Mouse (Mus musculus) adrenal gland, adult (tissue): ENCODE measurements around the gene Pcyt2.

ENCODE experiments used
- DNase-seq, 2 experiments: peaks; one replicate each; pipeline ENCODE4 v3.0.0; 2022 to 2023; ENCODE audit warnings: low spot score in 1 of 2; ENCODE audit not compliant: inconsistent age in 2 of 2

Gene Pcyt2

DNA sequence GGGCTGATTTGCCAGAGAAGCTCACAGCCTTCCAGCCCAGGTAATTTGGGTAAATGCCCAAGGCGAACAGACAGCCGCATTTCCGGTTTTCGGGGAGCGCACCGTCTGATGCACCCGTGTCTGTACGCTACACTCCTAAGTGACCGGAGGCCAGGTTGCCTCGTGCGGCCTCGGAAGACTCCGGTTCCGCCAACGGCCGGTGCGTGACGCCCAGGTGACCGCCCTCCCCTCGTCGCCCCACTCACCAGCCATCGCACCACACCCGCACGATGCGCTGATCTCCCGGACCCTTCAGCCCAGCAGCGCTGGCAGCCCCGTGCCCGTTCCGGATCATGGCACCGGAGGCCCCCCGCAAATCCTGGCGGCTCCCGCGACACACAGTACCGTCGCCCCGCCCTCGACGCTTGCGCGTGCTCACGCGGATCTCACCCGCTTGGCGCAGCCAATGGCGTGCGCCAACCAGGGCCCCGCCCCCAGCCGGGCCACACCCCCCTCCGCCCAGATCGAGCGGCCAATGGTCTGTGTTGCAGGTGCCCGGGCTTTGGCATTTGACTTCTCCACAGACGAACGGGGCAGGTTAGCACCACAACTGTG, at the start of gene Pcyt2:
TSS of gene Pcyt2 (minus strand) at position 418 of the 594 bp plus-strand sequence.
- peak; percentile 97 for DNase-seq

- DNase-seq = no peak
Measured at GRCm38 (mm10) chr11:120666617-120667016, 48.9 kb upstream of the Pcyt2 start.

- no peak for DNase-seq
Measured at GRCm38 (mm10) chr11:120665406-120665805, 47.7 kb upstream of the Pcyt2 start.

GRCm38 (mm10) chr11:120663714-120664113, 46.0 kb upstream of the Pcyt2 start:
- DNase-seq = no peak

- DNase-seq = peak in 1 of 2 experiments; percentile 63
Measured at GRCm38 (mm10) chr11:120662759-120663158, 45.0 kb upstream of the Pcyt2 start.

DNA sequence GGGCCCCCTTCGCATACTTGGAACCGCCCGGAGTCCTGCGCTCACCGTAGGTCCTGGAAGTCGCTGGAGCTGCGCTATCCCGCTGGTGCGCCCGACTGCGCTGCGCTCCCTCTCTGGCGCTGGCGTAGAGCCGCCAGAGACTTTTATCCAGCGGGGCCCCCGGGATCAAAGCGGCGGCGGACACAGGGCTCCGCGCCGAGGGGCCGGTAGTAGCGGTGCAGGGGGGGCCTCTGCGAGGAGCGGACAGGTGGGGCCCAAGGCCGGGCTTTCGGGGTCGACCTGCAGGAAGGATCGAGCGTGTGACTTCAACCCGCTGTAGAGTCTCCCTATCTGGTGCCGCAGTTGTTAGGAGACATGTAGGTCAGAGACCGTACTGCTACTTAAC, 43.3 kb upstream of the Pcyt2 start, which contains the start of gene Notum:
TSS of gene Notum (minus strand) at position 100 of the 385 bp plus-strand sequence.
- peak; percentile 41 to 65 for DNase-seq

- DNase-seq = peak; percentile 54 to 75
Measured at GRCm38 (mm10) chr11:120660301-120661075, 42.8 kb upstream of the Pcyt2 start.

DNA sequence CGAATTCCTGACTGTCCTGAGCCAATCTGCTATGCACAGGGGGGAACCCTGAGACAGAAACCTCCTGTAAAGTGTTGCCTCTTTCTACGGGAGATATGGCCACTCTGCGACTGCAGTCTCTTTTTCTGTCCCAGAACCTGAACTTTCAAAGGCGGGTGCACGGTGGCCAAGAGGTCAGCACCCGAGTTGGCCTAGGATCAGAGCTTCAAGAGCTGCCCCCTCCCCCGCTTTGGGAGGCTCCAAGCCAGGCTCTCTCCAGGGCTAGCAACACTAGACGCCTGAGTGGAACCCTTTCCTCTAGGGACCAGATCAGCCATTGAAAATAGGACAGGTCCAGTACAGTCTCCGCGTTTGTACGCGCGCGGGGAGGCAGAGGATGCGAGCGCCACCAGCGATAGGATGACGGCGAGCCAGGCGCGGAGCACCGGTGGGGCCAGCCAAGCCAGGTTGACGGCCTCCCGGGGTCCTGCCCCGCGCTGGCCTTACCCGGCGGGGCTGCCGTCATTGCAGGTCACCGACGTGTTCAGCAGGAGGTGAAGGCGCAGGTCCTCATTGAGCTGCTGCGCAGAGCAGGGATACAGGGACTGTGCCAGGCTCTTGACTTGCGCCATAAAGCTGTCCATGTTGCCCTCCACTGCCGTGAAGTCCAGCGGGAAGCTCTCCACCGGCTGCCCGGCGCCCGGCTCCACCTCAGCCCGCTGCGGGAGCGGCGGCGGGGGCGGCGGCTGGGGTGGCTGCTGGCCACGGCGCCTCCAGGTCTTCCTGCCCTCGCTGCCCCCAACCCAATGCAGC, 42.0 kb upstream of the Pcyt2 start:
- no peak for DNase-seq

DNA sequence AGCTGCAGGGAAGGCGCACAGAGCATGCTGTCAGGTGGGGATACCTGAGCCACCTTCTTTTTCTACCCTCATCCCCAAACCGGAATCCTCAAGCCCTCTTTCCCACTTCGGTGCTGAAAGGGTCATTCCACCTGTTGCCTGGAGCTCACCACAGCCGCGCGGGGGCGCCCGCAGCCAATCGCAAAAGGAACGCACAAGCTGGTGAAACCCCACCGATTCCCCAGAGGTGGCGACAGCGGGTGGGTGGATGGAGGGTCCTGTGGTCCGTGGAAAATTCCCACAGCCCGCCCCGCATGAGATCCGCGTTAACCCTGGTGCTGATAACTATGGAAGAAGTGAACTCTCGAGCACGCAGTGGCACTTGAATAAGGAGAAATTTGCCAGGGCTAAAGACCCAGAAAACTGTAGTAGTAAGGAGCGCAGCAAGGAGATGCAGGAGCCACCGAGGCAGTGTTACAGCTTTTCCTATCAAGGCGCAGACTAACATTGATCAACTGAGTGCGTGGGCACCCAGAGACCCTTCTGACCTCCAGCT, 41.2 kb upstream of the Pcyt2 start:
- DNase-seq = peak; percentile 85 to 93

GRCm38 (mm10) chr11:120657301-120657700, 39.6 kb upstream of the Pcyt2 start:
- no peak for DNase-seq

DNA sequence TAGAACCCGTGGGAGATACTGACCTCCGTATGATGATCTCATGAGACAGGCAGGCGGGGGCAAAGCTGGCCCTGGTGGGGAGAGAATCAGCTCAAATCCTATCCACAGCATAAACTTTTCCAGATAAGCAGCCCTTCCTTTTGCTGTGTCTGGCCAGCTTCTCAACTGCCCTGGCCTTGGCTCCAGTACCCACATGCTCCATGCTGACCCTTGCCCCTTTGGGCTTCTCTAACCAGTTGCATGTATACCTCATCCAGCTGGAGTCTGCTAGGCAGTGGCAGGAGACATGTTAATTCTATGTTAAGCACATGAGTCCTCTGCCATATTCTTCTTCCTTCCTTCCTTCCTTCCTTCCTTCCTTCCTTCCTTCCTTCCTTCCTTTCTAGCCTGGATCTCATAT, 37.0 kb upstream of the Pcyt2 start:
- DNase-seq = no peak

DNA sequence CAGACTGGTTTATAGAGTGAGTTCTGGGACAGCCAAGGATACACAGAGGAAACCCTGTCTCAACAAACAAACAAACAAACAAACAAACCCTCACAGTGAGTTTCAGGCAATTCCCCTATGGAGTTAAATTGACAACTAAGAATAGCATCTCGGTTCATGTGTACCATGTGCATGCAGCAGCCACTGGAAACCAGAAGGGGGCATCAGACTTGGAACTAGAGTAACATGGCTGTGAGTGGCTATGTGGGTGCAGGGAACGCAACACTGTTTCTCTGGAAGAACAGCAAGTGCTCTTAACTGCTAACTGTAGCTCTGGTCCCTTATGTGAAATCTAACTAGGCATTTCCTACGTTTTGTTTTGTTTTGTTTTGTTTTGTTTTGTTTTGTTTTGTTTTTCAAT, 34.1 kb upstream of the Pcyt2 start:
- no peak for DNase-seq

GRCm38 (mm10) chr11:120648001-120648476, 30.3 kb upstream of the Pcyt2 start, which contains the start of gene Myadml2:
Gene Myadml2, minus strand, starts transcription at chr11:120648158.
- DNase-seq = peak in 1 of 2 experiments; percentile 63

DNA sequence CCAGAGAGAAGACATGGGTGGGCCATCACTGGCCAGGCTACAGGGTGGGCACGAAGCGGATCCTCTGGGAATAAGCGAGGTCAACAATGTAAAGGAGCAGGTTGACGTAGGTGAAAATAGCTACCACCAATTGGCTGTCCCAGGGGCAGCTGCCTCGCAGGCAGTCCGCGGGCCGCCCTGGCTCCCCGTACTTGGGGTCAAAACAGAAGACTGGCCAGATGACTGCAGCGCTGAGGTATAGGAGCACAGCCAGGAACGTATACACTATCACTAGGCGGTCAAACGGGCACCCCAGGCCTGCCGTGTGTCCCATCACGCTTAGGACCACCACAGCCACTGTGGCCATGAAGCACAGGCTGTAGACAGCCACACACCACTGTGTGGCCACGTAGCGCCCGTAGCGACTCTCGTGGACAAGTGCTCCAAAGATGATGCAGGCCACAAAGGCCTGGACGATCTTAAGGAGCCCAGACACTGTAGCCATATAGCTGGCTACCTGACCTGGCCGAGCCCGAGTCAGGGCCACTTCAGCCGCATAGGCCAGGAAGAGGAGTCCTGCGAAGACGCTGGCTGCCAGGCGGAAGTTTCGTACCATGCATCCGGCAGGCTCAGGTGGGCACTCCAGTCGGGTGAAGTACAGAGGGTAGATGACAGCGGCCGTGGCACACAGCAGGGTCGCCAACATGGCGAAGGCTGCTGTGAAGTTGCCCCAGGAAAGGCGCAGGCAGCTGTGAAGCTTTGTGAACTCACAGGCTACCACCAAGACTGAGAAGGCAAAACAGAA, 29.5 kb upstream of the Pcyt2 start:
- DNase-seq = no peak

- DNase-seq = peak; percentile 94 to 97
Measured at GRCm38 (mm10) chr11:120643601-120643987, 25.9 kb upstream of the Pcyt2 start, which contains the start of gene Pycr1. Gene Pycr1, minus strand, starts transcription at chr11:120643769.

DNA sequence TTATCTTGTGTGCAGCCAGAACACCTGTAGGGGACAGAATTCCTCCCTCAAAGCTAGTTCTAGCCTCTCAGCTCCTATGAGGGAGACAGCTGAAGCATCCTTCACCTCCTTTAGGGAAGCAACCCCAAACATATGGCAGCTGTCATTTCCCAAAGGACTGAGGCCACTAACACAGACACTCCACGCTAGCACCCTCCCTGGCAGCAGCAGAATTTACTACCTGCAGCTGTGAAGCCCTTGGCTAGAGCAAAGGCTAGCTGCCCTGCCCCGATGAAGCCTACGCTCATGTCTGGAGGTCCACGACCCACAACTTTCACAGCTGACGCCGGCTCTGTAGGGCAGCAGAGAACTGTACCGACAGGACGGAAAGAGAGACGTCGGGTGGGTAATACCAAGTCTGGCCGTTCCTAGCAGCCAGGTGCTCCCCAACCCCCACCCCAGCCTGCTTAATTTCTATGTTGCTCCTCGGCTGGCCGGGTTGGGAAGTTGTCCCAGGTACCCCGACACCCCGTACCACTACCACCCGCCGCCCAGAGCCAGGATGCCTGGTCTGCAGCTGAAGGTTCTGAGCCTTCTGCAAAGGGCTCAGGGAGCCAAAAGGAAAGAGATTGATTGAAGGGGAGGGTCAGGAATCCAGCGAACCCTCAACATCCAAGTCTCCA, 25.3 kb upstream of the Pcyt2 start:
- no peak for DNase-seq

GRCm38 (mm10) chr11:120641869-120642268, 24.1 kb upstream of the Pcyt2 start:
- DNase-seq = no peak

DNA sequence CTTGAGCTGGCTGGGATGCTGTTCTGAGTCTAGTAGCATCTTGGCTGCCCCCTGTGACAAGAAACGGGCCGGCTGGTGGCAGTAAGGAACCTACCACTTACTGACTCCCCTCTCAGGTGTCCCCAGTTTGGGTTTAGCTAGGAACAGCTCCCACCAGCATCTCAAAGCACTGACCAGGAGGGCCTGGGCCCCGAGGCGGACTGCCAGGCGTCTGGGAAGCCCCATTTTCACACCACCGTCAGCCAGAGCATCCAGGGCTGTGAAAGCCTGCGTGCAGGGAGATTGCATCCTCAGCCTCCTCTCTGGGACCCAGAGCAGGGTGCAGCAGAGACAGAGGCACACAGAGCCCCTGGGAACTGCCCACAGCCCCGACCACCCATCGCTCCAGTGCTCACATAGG, 23.5 kb upstream of the Pcyt2 start:
- DNase-seq = no peak

DNA sequence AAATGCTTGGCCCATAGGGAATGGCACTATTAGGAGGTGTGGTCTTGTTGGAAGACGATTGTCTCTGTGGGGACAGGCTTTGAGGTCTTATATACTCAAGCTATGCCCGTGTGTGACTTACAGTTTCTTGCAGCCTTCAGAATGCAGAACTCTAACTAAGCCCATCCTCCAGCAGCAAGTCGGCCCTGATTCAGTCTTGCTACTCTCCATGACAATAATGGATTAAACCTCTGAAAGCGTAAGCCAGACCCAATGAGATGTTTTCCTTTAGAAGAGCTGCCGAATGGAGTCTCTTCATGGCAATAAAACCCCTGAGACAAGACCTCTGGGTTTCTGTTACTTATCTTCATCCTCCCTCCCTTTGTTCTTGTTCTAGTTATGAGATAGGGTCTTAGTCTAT, 17.1 kb upstream of the Pcyt2 start:
- no peak for DNase-seq
